Mouse (Mus musculus) Muller cell, postnatal 12 days (primary cell): ENCODE data around the gene Tex38.

Experiments used
- DNase-seq: peaks from one replicate; pipeline ENCODE4 v3.0.0-alpha.2; 2015; ENCODE audit errors: inconsistent ontology term

Gene Tex38

DNA sequence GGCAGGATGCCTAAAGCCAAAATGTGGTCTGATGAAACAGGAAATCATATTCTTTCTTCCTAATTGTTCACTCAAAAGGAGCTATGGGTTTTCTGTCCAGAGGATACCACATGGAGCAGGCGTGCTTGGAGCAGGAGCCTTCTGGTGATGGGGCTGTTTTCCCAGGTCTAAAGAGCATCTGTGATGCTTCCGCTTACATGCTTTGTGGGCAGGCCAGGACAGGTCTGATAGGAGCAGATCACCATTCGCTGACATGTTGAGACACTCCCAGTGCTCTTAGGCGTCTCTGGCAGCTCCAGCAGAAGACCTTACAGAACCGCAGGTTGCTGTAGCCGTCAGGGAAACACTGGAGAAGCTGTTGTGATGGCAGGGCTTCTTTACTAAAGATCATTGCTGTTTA, 5.8 kb downstream of the Tex38 start:
- no peak for DNase-seq

DNA sequence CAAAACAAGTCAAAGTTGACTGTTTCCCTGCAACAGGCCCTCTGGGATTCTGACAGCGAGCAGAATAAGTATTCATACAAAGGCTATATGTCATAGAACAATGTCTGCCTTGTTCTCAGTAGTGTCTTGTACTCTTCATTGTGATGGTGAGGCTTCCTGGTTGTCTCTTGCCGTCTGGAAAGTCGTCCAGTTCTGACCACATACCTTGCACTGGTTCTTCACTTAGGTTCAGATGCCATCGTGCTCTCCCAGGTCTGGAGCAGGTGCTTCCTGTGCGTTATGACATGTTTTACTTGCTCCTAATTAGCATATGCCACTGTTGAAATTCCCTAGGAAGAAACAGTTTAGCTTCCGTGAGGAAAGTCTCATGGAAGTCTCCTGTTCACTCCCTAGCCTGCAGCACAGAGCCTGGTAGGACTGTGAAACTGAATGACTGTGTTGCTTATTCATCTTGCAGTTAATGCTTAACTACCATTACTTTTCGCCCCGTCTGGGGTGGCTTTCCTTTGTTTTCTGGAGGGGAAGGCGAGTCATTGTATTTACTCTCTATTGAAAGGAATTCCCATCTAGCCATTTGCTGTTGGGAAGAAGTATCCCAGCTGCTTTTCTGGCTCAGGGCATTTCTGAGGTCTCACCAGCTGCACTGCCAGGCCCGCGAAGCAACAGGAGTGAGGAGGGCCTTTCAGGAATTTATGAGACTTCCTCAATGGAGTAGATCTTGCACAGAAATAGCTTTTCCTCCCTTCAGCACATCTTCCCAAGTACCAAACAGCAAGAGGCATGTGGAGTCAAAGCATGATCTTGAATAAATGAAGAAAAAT, 13.0 kb downstream of the Tex38 start:
- DNase-seq: peak; percentile 34

DNA sequence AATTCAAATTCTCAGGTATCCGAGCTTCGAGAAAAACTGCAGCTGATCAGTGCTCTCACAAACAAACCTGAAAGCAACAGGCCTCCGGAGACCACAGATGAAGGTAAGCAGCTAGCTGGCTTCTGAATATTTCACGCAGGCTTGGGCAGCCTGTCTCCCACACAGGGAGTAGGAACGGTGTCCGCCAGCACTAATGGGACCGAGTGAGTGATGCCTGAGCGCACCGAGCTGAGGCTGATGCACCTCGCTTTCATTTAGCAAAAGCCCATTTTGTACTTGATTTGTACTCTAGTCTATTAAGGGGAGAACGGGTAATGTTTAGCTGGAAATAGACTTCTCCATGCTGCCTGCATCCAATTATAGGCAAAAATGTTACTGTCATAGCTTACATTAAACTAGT, 16.2 kb downstream of the Tex38 start:
- DNase-seq: no peak

GRCm38 (mm10) chr4:115761206-115761605, 19.6 kb downstream of the Tex38 start:
- DNase-seq: peak; percentile 51

DNA sequence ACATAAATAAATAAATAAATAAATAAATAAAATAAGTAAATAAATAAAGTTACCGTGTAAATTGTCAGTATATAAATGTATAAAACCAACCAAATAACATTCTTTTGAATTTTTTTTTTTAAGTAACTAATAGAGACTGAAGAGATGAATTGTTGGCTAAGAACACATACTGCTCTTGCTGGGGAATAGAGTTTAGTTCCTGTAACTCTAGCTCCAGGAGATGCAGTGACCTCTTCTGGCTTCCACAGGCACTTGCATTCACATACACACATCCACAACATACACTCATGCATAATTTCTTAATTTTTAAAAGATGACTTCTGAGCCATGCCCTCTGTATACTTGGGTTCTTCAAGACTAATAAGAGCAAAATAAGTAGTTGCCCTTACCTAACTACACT, 26.0 kb downstream of the Tex38 start:
- no peak for DNase-seq

DNA sequence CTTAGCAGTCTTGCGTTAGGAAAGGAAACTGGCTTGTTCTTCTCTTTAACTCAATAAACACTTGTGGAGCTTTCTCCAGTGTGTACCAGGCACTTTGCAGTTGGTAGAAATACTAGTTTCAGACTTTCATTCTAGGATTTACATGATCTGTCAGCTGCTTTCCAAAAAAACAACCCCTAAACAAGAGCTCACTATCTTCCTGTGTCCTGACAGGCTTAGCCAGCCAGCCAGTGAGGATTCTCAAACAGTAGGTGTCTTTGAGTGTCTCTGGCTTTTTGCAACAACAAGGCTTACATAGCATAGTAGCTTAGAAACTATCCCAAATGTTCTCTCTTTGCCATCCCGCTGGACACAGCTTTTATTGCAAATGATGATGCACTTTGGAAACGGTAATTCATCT, 26.7 kb downstream of the Tex38 start:
- no peak for DNase-seq

GRCm38 (mm10) chr4:115749336-115749735, 31.5 kb downstream of the Tex38 start:
- DNase-seq: no peak

GRCm38 (mm10) chr4:115748181-115748580, 32.6 kb downstream of the Tex38 start:
- DNase-seq: no peak

- DNase-seq: no peak
These were observed 37.7 kb downstream of the Tex38 start for GRCm38 (mm10) chr4:115743096-115743495.

- DNase-seq: no peak
These were observed 38.2 kb downstream of the Tex38 start for GRCm38 (mm10) chr4:115742658-115743057.

GRCm38 (mm10) chr4:115738481-115738985, 42.3 kb downstream of the Tex38 start:
- peak; percentile 13 for DNase-seq

- peak; percentile 100 for DNase-seq
These were observed 43.2 kb downstream of the Tex38 start, which contains the start of gene Efcab14 for GRCm38 (mm10) chr4:115737551-115738041. Efcab14 (plus strand) TSS chr4:115737744.

- DNase-seq: no peak
These were observed 46.0 kb downstream of the Tex38 start for GRCm38 (mm10) chr4:115734867-115735266.

- no peak for DNase-seq
These were observed 47.1 kb downstream of the Tex38 start for GRCm38 (mm10) chr4:115733746-115734145.

DNA sequence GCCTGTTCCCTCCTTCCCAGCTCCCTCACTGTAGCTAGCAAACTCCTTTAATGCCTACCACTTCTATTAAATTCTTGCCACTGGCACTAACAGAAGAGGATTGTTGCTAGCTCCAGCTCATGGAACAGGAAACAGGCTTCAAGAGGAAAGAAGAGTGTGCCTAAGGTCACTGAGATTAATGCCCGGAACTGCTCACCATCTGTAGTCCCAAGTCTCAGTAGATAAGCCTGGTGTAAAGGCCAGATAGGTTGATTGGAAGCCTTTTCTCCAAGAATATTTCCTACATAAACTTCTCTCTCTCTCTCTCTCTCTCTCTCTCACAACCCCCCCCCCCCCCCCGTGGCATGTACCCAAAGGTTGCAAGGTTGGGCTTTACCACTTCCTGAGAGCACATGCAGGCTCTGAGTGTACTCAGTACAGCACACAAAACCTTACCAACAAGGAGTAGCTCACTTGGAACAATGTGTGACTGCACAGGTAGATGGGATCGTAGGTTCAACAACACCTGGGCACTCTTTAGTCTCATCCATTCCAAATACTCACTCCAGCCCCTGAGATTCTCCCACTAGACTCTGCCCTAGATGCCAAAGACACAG, 48.5 kb downstream of the Tex38 start:
- no peak for DNase-seq

DNA sequence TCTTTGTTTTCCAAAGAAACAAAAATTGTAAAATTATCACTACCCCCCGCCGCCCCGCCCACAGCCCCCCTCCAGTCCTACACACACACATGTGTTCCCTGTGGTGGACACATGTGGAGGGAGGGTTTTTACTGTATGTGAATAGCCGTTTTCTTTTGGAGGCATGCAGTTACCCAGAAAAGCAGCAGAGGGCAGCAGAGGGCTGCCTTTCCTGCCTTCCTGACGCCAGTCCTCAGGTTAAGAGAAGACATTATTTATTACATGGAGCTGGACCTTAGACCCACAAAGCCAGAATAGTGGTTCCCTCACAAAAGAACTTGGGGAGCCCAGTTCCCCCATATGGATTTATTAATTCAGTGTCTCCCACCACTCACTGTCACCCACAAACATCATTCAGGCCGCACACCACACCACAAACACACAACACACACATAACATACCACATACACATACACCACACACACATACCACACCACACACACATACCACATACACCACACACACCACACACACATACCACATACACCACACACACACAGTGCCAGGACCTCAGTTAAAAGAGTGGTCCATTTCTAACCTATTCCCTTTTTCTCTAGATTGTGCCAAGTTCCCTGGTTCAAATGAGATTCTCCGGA, 49.1 kb downstream of the Tex38 start:
- peak; percentile 54 for DNase-seq
